Comparison of ENCODE assay signal across 10 mouse cellular contexts in genomic region chr6:83450451-83451303, GRCm38 (mm10). TPM values are rescaled to one million over a fixed set of nuclear protein-coding genes. Genes with fewer than 3 reads are reported as not detected.
DNase-seq lines count a peak whose midpoint lies in the region; ATAC-seq lines count a peak whose summit lies in the region.
"Had no signal": no experiment of that assay in that cellular context is flagged by ENCODE, and none has a peak within 500 bp of the region (broad histone marks: within the 10 kb centered on the region; RNA-seq: fewer than 3 reads in every experiment).

No protein-coding gene starts in this region.

- 35% methylated on average over 9 of the region's 9 CpGs for WGBS in kidney, embryonic 14.5 days
- 56% methylated on average over 9 of the region's 9 CpGs for WGBS in intestine, embryonic 14.5 days
- WGBS in midbrain, embryonic 13.5 days, result 81% methylated on average over 8 of the region's 9 CpGs

- H3K9me3 ChIP-seq in kidney, embryonic 14.5 days (ENCODE audit: control insufficient read depth, low read length), result no peaks in the 10 kb centered on the region
- no peaks in the 10 kb centered on the region for H3K9me3 ChIP-seq in intestine, embryonic 14.5 days (ENCODE audit: control insufficient read depth, low read length)
- H3K9me3 ChIP-seq in midbrain, embryonic 13.5 days, result no peaks in the 10 kb centered on the region

- no peaks in the 10 kb centered on the region for H3K27me3 ChIP-seq in kidney, embryonic 14.5 days (ENCODE audit: control insufficient read depth, insufficient read depth, low read length)
- no peaks in the 10 kb centered on the region for H3K27me3 ChIP-seq in intestine, embryonic 14.5 days (replicated peaks; ENCODE audit: control insufficient read depth, insufficient read depth, low read length)
- no peaks in the 10 kb centered on the region for H3K27me3 ChIP-seq in midbrain, embryonic 13.5 days

- H3K27ac ChIP-seq in kidney, embryonic 14.5 days (ENCODE audit: low read depth, low read length), result 0 out of 2 replicates have a peak overlapping the region, but pooled peaks have one; percentile 21
- H3K27ac ChIP-seq in brown adipose tissue, adult 24 weeks (replicated peaks; ENCODE audit: low read depth, low read length), result 0 out of 2 replicates have a peak overlapping the region, but pooled peaks have one; percentile 38
- peak overlapping the region; percentile 22; the same call in 1 of the 2 replicates for H3K27ac ChIP-seq in intestine, embryonic 14.5 days (ENCODE audit: low read depth)
- H3K27ac ChIP-seq in midbrain, embryonic 13.5 days, result 0 out of 2 replicates have a peak overlapping the region, but pooled peaks have one; percentile 9
- H3K27ac ChIP-seq: gastrocnemius, adult 2 months had no signal

- H3K4me1 ChIP-seq in kidney, embryonic 14.5 days (ENCODE audit: control insufficient read depth, insufficient read depth, low read length), result peaks cover 73% of the 10 kb centered on the region
- peaks cover 41% of the 10 kb centered on the region for H3K4me1 ChIP-seq in brown adipose tissue, adult 24 weeks (ENCODE audit: control insufficient read depth, insufficient read depth, insufficient read length, low read length)
- H3K4me1 ChIP-seq in intestine, embryonic 14.5 days (replicated peaks; ENCODE audit: control insufficient read depth, insufficient read depth, low read length), result peaks cover 74% of the 10 kb centered on the region
- H3K4me1 ChIP-seq in midbrain, embryonic 13.5 days (replicated peaks), result peaks cover 89% of the 10 kb centered on the region

- no peak for ATAC-seq in kidney, embryonic 14.5 days (ENCODE audit: low FRiP score, low TSS enrichment)
- no peak for ATAC-seq in intestine, embryonic 14.5 days (replicated peaks; ENCODE audit: low FRiP score, low TSS enrichment, low read depth)
- ATAC-seq in midbrain, embryonic 13.5 days, result no peak
- no peak for ATAC-seq in inflammation-experienced regulatory T-cells, adult 6 months

- H3K4me2 ChIP-seq in kidney, embryonic 14.5 days (replicated peaks; ENCODE audit: low read depth, low read length), result no peak overlapping the region
- H3K4me2 ChIP-seq in intestine, embryonic 14.5 days (ENCODE audit: low read length), result peak overlapping the region; percentile 22; the same call in 1 of the 2 replicates
- H3K4me2 ChIP-seq in midbrain, embryonic 13.5 days (replicated peaks), result peak overlapping the region; percentile 42

- peaks cover 11% of the 10 kb centered on the region; the same call in 1 of the 2 replicates for H3K36me3 ChIP-seq in kidney, embryonic 14.5 days (ENCODE audit: control insufficient read depth, insufficient read depth, low read length)
- H3K36me3 ChIP-seq in intestine, embryonic 14.5 days (ENCODE audit: control insufficient read depth, insufficient read depth, low read length), result peaks cover 39% of the 10 kb centered on the region
- H3K36me3 ChIP-seq in midbrain, embryonic 13.5 days, result peaks cover 23% of the 10 kb centered on the region; the same call in 1 of the 2 replicates

- H3K9ac ChIP-seq in kidney, embryonic 14.5 days (ENCODE audit: low read depth, low read length), result no peak overlapping the region
- no peak overlapping the region for H3K9ac ChIP-seq in intestine, embryonic 14.5 days (ENCODE audit: low read length)
- H3K9ac ChIP-seq in midbrain, embryonic 13.5 days (replicated peaks), result peak overlapping the region; percentile 42; the same call in 1 of the 2 replicates

- no peak overlapping the region for H3K4me3 ChIP-seq in kidney, embryonic 14.5 days (ENCODE audit: low read length)
- H3K4me3 ChIP-seq in brown adipose tissue, adult 24 weeks (ENCODE audit: insufficient read depth, low read depth, low read length), result no peak overlapping the region
- no peak overlapping the region for H3K4me3 ChIP-seq in intestine, embryonic 14.5 days (ENCODE audit: low read depth, low read length)
- H3K4me3 ChIP-seq in midbrain, embryonic 13.5 days (replicated peaks), result no peak overlapping the region
- H3K4me3 ChIP-seq: gastrocnemius, adult 2 months had no signal

- no peak for DNase-seq in kidney, postnatal 4 days
- DNase-seq in intestine, embryonic 14.5 days (ENCODE audit: low spot score), result no peak
- DNase-seq in layer of hippocampus, postnatal 10 days (ENCODE audit: low spot score in 2 of 2), result no peak
- no peak for DNase-seq in left cerebral cortex, adult 18-20 months (ENCODE audit: low spot score in 2 of 2)
- DNase-seq: cerebellum, postnatal 25 days; gastrocnemius, adult 2 months had no signal

RNA-seq across cellular contexts. Expression of gene Tet3, which starts 8.2 kb away (rescaled TPM):
- polyA plus RNA-seq in kidney, embryonic 14.5 days (2014; fragmentation: Nextera tagmentation; extraction: Ambion mirVana), result 48.6 and 54.9 TPM in 2 replicates
- polyA plus RNA-seq in brown adipose tissue, adult 24 weeks (2012; ENCODE audit: insufficient read depth, insufficient read length, missing spikeins), result 5.0 and 7.0 TPM in 2 replicates
- polyA plus RNA-seq in intestine, embryonic 14.5 days (2014; fragmentation: Nextera tagmentation; extraction: Ambion mirVana), result 35.1 and 40.1 TPM in 2 replicates
- 68.1 and 72.4 TPM in 2 replicates for polyA plus RNA-seq in midbrain, embryonic 13.5 days (2015; fragmentation: Nextera tagmentation; extraction: Ambion mirVana)
- polyA plus RNA-seq in inflammation-experienced regulatory T-cells, adult 6 months (2017; shearing (Covaris generic)), result 10 to 100 TPM; 13.2 to 19.4 (median 18.7) TPM
- total RNA-seq in layer of hippocampus, postnatal 10 days (2021), result 100 to 1,000 TPM; 102 TPM
- 10 to 100 TPM; 60.8 to 75.9 TPM for total RNA-seq in left cerebral cortex, adult 18-20 months (2021)

RNA-seq across cellular contexts. Expression of gene Dguok, which starts 56.1 kb away (rescaled TPM):
- polyA plus RNA-seq in kidney, embryonic 14.5 days (2014; fragmentation: Nextera tagmentation; extraction: Ambion mirVana), result 69.3 and 78.2 TPM in 2 replicates
- polyA plus RNA-seq in brown adipose tissue, adult 24 weeks (2012; ENCODE audit: insufficient read depth, insufficient read length, missing spikeins), result 33.1 and 34.8 TPM in 2 replicates
- polyA plus RNA-seq in intestine, embryonic 14.5 days (2014; fragmentation: Nextera tagmentation; extraction: Ambion mirVana), result 70.0 and 89.6 TPM in 2 replicates
- polyA plus RNA-seq in midbrain, embryonic 13.5 days (2015; fragmentation: Nextera tagmentation; extraction: Ambion mirVana), result 63.7 and 71.9 TPM in 2 replicates
- polyA plus RNA-seq in inflammation-experienced regulatory T-cells, adult 6 months (2017; shearing (Covaris generic)), result 100 to 1,000 TPM in 1 of 3 experiments, 10 to 100 TPM in 2; 60.1 to 100 (median 87.6) TPM
- total RNA-seq in layer of hippocampus, postnatal 10 days (2021), result 10 to 100 TPM; 29.5 to 29.7 TPM
- 10 to 100 TPM; 24.5 to 25.7 TPM for total RNA-seq in left cerebral cortex, adult 18-20 months (2021)
